Mouse (Mus musculus) ES-CJ7 (cell line): ENCODE results near the gene B3gnt3.

Source experiments
- DNase-seq: peaks from one replicate; pipeline ENCODE4 v3.0.0; 2011; ENCODE audit warnings: low read depth, low spot score

Gene B3gnt3

GRCm38 (mm10) chr8:71678216-71678615 is 23.4 kb downstream of the B3gnt3 start:
- no peak for DNase-seq

- DNase-seq, result peak; percentile 92
Observed at GRCm38 (mm10) chr8:71677555-71677954, 24.0 kb downstream of the B3gnt3 start.

GRCm38 (mm10) chr8:71676803-71677202 is 24.8 kb downstream of the B3gnt3 start:
- no peak for DNase-seq

- DNase-seq, result peak; percentile 89
Observed at GRCm38 (mm10) chr8:71676020-71676741, 25.4 kb downstream of the B3gnt3 start, which contains the start of gene Jak3. TSS of gene Jak3 (plus strand) at chr8:71676296.

- DNase-seq, result no peak
Observed at GRCm38 (mm10) chr8:71675456-71676019, 26.1 kb downstream of the B3gnt3 start.

- DNase-seq, result peak; percentile 69
Observed at GRCm38 (mm10) chr8:71674071-71674470, 27.5 kb downstream of the B3gnt3 start.

GRCm38 (mm10) chr8:71672168-71672735 is 29.3 kb downstream of the B3gnt3 start:
- no peak for DNase-seq

GRCm38 (mm10) chr8:71671549-71671965 is 30.0 kb downstream of the B3gnt3 start, which contains the start of gene Unc13a:
TSS of gene Unc13a (minus strand) at chr8:71671757.
- peak; percentile 93 for DNase-seq

- DNase-seq, result peak; percentile 96
Observed at GRCm38 (mm10) chr8:71670621-71671548, 30.7 kb downstream of the B3gnt3 start.

GRCm38 (mm10) chr8:71670198-71670597 is 31.4 kb downstream of the B3gnt3 start:
- no peak for DNase-seq

- no peak for DNase-seq
Observed at GRCm38 (mm10) chr8:71668220-71668975, 33.2 kb downstream of the B3gnt3 start.

- no peak for DNase-seq
Observed at GRCm38 (mm10) chr8:71667256-71667655, 34.3 kb downstream of the B3gnt3 start.

GRCm38 (mm10) chr8:71666855-71667254 is 34.7 kb downstream of the B3gnt3 start:
- DNase-seq, result no peak

GRCm38 (mm10) chr8:71665331-71666130 is 36.1 kb downstream of the B3gnt3 start:
- peak; percentile 98 for DNase-seq

- DNase-seq, result peak; percentile 94
Observed at GRCm38 (mm10) chr8:71660325-71661120, 41.1 kb downstream of the B3gnt3 start.

GRCm38 (mm10) chr8:71659751-71660150 is 41.8 kb downstream of the B3gnt3 start:
- no peak for DNase-seq

- DNase-seq, result no peak
Observed at GRCm38 (mm10) chr8:71658515-71659049, 43.0 kb downstream of the B3gnt3 start.

- no peak for DNase-seq
Observed at GRCm38 (mm10) chr8:71657816-71658215, 43.8 kb downstream of the B3gnt3 start.

GRCm38 (mm10) chr8:71654600-71654999 is 47.0 kb downstream of the B3gnt3 start:
- peak; percentile 77 for DNase-seq
